Mouse (Mus musculus) erythroid progenitor cell, adult 5-6 weeks (primary cell): ENCODE data around the gene Foxc1. TPM values are rescaled to one million over a fixed set of nuclear protein-coding genes. Genes with fewer than 3 reads are reported as not detected.

Source experiments
- ATAC-seq: replicated peaks from 2 replicates; pipeline ENCODE4 v1.8.0; 2016; ENCODE audit warnings: moderate number of reproducible peaks, mild to moderate bottlenecking, moderate TSS enrichment, inconsistent platforms; ENCODE audit not compliant: poor library complexity, low FRiP score, severe bottlenecking
- total RNA-seq, 2 experiments: library from RNA; stranded (forward) in 1 of 2; stranded (reverse) in 1 of 2; fragments of 150-400 nt in 1 of 2; fragments of 186-747, 209-891 nt in 1 of 2; gene quantifications; 2 replicates each; pipeline versions ENCODE4 v1.2.3 to v1.2.4; 2015 to 2017; ENCODE audit warnings: low replicate concordance in 2 of 2

The Foxc1 gene
- total RNA-seq, 2 experiments from 2014 or later, result not detected

GRCm38 (mm10) chr13:31804571-31804970, 1.9 kb upstream of the Foxc1 start:
- ATAC-seq, result no peak

- ATAC-seq, result no peak
Measured at GRCm38 (mm10) chr13:31805831-31806427, 504 bp upstream of the Foxc1 start.

GRCm38 (mm10) chr13:31806890-31807735, 680 bp downstream of the Foxc1 start:
- no peak for ATAC-seq

- ATAC-seq, result no peak
Measured at GRCm38 (mm10) chr13:31807736-31808115, 1.3 kb downstream of the Foxc1 start.

GRCm38 (mm10) chr13:31808116-31808803, 1.8 kb downstream of the Foxc1 start:
- no peak for ATAC-seq

- no peak for ATAC-seq
Measured at GRCm38 (mm10) chr13:31808804-31809420, 2.5 kb downstream of the Foxc1 start.

GRCm38 (mm10) chr13:31809701-31810100, 3.3 kb downstream of the Foxc1 start:
- no peak for ATAC-seq

- no peak for ATAC-seq
Measured at GRCm38 (mm10) chr13:31810375-31810692, 3.9 kb downstream of the Foxc1 start.

GRCm38 (mm10) chr13:31810693-31811541, 4.5 kb downstream of the Foxc1 start:
- no peak for ATAC-seq

- ATAC-seq, result no peak
Measured at GRCm38 (mm10) chr13:31811542-31812021, 5.1 kb downstream of the Foxc1 start.

GRCm38 (mm10) chr13:31812701-31813100, 6.3 kb downstream of the Foxc1 start:
- ATAC-seq, result no peak

- no peak for ATAC-seq
Measured at GRCm38 (mm10) chr13:31815383-31816003, 9.1 kb downstream of the Foxc1 start.

GRCm38 (mm10) chr13:31818337-31818736, 11.9 kb downstream of the Foxc1 start:
- no peak for ATAC-seq

GRCm38 (mm10) chr13:31819664-31820405, 13.4 kb downstream of the Foxc1 start:
- ATAC-seq, result peak; percentile 23; the same call in 1 of the 2 replicates

- no peak for ATAC-seq
Measured at GRCm38 (mm10) chr13:31820587-31821017, 14.2 kb downstream of the Foxc1 start.

- no peak for ATAC-seq
Measured at GRCm38 (mm10) chr13:31821050-31821449, 14.6 kb downstream of the Foxc1 start.

GRCm38 (mm10) chr13:31823316-31823715, 16.9 kb downstream of the Foxc1 start:
- no peak for ATAC-seq

- no peak for ATAC-seq
Measured at GRCm38 (mm10) chr13:31825180-31825579, 18.7 kb downstream of the Foxc1 start.
